Mouse (Mus musculus): ENCODE data around the gene Olfr1351.
"Not testable (repeated sequence)": the region's sequence is repeated elsewhere in the genome, so short reads cannot be mapped to it uniquely, and the experiment has no call there.

Gene Olfr1351

DNA sequence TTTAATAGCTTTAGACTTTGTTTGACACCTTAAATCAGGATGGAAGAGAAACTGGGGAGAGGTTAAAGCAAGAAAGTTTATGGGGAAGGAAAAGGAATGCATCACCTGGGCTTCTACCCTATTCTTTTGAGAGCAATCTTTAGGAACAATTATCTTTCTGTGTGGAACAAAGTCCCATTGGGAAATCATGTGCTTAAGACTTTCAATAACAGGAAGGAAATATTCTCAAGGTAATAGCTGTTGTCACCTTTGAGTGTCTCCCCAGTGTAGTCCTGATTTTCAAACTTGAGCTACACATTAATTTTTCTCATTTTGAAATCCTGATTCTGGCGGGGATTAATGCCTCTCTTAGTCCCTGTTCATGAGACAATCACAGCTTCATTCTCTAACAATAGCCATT is at the start of gene Olfr1351:
Gene Olfr1351 (plus strand): TSS at position 301 of the 400 bp plus-strand sequence.
- no peak for DNase-seq (ENCODE audit: low spot score in 2 of 2)

DNA sequence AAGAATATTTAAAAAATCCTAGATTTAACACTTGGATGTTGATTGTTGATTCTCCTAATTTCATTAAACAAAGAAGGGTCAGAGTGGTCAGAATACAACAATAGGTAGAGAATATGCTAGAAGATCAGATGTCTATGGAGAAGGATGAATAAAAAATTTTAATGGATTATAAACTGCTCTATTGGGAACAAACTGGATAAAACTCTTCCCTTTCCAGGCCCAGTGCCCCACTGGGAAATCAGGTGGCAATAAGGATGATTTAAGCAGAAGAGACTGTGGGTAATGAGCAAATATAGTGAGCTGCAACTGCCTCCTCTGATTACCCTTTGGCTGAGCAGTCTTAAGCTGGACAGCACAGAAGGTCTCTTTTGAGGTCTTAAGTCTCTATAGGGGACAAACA is 49.3 kb upstream of the Olfr1351 start, which contains the start of gene Olfr1353:
Gene Olfr1353 (plus strand): TSS at position 301 of the 400 bp plus-strand sequence.
- DNase-seq (ENCODE audit: low spot score in 2 of 2) = not testable (repeated sequence)

DNA sequence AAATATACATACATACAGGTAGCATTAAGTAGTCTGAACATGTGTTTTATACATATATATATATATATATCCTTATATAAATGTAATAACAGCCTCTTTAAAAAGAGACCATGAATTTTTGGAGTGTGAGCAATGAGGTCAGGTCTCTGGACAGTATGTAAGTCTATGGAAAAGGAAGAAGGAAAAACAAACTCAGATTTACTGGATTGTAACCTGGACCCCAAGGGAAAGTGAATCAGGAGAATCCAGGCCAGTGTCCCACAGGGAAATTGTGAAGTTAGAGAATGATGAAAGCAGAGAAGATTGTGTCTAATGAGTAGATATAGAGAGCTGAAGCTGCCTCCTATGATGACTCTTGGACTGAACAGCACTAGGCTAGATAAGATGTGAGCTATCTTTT is 31.5 kb upstream of the Olfr1351 start, which contains the start of gene Olfr1352:
Gene Olfr1352 (plus strand): TSS at position 301 of the 400 bp plus-strand sequence.
- DNase-seq (ENCODE audit: low spot score in 2 of 2) = no peak

DNA sequence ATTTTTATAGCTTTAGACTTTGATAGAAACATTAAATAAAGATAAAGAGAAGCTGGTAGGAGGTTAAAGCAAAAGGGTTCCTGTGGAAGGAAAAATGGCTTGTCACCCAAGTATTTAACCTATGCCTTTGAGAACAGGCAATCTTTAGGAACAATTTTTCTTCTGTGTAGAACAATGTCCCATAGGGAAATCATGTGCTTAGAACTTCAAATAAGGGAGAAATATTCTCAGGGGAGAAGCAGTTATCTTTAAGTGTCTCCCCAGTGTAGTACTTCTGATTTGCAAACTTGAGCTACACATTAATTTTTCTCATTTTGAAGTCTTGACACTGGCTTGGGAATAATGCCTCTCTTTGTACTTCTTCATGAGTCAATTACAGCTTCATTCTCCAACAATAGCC is 16.2 kb downstream of the Olfr1351 start, which contains the start of gene Olfr57:
Gene Olfr57 (plus strand): TSS at position 301 of the 400 bp plus-strand sequence.
- no peak for DNase-seq (ENCODE audit: low spot score in 2 of 2)

DNA sequence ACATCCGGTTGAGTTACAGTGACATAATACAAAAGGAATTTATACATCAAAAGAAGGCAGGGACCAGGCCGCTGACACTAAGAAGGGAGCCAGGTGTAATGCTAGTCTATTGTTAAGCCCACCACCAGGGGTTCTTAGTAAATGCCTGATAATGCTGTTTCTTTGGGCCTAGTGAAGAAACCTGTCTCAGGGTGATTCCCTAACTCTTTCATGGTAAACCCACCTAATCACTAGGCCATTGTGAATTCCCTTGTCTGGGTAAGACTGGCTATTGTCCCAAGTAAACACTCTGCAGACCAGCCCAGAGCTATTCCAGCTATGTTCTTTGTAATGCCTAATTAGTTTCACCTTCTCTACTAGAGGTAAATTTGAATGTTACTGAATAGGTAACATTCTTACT is 30.2 kb downstream of the Olfr1351 start:
- DNase-seq (ENCODE audit: low spot score in 2 of 2) = not testable (repeated sequence)

DNA sequence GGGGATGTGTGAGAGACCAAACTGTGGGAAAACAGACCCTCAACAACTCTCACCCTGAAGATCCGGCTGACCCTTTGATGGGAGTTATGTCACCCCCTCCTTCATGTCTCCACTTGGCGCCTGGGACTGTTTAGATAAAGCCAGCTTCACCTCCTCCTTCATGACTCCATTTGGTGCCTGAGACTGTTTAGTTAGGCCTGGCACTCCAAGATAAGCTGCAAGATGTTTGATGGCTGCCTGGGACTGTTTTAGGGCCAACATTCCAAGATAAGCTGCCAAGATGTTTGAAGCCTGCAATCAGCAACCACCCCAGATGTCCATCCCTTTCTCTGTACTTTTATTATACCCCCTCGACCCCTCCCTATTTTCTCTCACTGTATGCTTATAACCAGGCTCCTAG is 45.1 kb downstream of the Olfr1351 start:
- not testable (repeated sequence) for DNase-seq (ENCODE audit: low spot score in 2 of 2)
